Mouse (Mus musculus) large intestine, adult 2 months (tissue): ENCODE results near the gene Abcb8. TPM values are rescaled to one million over a fixed set of nuclear protein-coding genes. Genes with fewer than 3 reads are reported as not detected.
"Not testable (repeated sequence)": the region's sequence is repeated elsewhere in the genome, so short reads cannot be mapped to it uniquely, and the experiment has no call there.

Experiments used
- DNase-seq: peaks from one replicate; pipeline ENCODE4 v3.0.0-alpha.2; 2012; ENCODE audit warnings: low read depth, low spot score
- WGBS: fragments of 180-500 bp; shearing (Covaris S2); methylation state at CpG from one replicate; pipeline ENCODE4 v1.1.7; 2018; 5-methylcytosine and 5-hydroxymethylcytosine counted together
- polyA plus RNA-seq: library from polyadenylated mRNA; depleted of rRNA; stranded (reverse); fragments of >200 nt; gene quantifications from 2 replicates; pipeline ENCODE4 v1.2.3, GENCODE M21; 2012

The Abcb8 gene
- polyA plus RNA-seq, 1 experiment = 57.7 TPM

DNA sequence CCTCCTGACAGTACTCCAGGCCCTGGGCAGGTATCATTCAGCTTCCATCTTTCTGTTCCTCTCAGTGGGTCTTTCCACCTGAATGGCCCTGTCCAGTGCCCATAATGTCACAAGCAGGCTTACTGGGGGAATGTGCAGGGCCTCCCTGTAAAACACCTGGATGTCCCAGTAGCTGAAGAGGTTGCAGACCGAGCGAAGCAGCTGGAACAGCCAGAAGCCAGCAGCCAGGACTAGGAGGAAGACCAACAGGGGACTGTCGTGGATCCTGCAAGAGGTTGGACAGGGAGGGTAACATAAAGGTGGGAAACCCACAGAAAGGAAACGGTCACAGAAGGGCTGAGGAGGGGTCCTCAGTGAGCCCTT is 3.8 kb upstream of the Abcb8 start:
- WGBS = 89% methylated on average over 4 of the region's 4 CpGs
- no peak for DNase-seq

DNA sequence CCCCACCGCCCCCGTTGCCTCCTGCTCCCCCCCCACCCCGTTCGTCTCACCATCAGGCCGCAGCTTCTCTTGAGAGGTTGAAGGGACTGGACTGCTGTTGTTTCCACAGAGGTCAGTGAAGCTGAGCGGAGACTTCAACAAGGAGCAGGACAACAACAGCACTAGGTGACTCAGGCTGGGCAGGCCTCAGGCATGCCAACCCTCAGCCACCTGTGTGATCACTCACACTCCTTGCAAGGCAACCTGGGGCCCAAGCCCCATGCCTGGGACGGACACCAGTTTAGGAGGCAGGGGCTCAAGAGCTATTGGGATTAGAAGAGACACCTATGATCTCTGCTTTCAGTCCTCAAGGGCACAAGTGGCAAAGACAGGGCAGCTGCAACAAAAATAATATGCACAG is 1.6 kb upstream of the Abcb8 start, which contains the start of gene Atg9b:
TSS of gene Atg9b (minus strand) at position 280 of the 400 bp plus-strand sequence.
- no peak for DNase-seq
- 92% methylated on average over 7 of the region's 7 CpGs for WGBS

DNA sequence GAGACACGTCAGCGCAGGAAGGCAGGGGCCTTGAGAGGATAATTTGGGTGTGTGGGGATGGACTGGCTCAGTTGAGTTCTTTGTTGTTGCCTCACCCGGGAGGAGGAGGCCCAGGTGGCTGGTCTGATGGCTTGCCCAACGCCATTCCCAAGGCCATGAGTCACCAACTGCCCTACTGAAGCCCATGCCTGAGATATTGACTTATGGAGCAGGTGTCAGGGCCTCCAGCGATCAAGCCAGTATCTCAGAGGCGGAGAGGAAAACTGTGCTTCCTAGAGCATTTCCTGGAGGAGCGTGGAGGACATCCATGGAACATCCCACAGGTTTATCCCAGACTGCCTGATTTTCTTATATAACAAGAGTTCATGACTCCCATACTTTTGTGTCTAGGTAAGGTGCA is 739 bp upstream of the Abcb8 start:
- WGBS = 44% methylated on average over 7 of the region's 7 CpGs
- DNase-seq = no peak

DNA sequence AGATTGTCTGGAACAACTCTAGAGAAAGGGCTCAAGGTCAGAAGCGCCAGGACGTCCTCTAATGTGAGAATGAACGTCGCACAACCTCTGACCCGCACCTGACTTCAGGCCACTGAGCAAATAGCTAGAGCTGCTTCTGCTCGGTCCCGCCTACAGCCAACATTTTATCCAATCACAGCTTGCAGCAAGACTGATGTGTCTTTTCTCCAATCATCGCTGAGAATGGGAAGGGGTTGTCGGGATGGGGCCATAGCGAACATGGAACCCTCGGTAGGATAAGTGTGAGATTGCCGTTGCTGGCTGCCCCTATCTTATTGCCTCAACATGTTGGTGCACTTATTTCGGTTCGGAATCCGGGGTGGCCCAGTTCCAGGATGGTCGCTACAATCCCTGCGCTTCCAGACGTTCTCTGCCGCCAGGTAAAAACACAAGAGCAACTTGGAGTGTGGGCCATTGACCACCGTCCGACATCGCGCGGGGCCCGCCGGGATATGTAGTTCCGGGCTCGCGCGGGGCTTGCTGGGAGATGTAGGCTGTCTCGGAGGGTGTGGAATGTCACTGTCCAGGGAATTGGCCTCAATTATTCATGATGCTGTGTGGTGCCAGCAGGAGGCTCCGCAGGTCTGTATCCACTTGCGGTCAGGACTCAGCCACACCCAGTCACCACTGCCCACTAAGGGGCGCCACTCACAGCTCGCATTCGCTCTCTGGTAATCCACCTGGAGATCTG is 867 bp downstream of the Abcb8 start:
- under 1% methylated on average over 36 of the region's 36 CpGs for WGBS
- DNase-seq = peak; percentile 97

DNA sequence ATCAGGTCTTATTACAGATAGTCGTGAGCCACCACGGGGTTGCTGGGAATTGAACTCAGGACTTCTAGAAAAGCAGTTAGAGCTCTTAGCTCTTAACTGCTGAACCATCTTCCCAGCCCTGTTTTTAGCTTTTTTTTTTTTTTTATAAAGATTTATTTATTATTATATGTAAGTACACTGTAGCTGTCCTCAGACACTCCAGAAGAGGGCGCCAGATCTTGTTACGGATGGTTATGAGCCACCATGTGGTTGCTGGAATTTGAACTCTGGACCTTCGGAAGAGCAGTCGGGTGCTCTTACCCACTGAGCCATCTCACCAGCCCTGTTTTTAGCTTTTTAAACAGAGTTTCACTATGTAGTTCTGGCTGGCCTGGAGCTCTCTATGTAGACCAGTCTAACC is 2.8 kb downstream of the Abcb8 start:
- WGBS = 75% methylated on average over 6 of the region's 6 CpGs
- DNase-seq = not testable (repeated sequence)

DNA sequence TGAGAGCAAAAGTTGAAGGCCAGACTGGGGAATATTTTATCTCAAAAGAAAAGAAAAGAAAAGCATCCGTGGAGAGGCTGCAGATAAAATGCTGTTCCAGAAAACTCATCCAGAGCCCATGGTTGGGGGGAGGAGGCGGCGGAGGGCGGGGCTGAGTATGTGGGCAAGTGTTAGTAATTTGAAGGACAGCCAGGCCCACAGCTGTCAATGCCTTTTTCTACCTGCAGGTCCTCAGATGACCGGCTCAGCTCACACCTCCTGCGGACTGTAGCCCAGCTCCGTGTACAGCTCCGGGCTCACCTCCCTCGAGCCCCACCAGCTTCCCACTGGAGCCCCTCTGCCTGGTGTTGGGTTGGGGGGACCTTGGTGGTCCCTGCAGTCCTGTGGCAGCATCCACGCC is 6.2 kb downstream of the Abcb8 start:
- 85% methylated on average over 10 of the region's 10 CpGs for WGBS
- no peak for DNase-seq

DNA sequence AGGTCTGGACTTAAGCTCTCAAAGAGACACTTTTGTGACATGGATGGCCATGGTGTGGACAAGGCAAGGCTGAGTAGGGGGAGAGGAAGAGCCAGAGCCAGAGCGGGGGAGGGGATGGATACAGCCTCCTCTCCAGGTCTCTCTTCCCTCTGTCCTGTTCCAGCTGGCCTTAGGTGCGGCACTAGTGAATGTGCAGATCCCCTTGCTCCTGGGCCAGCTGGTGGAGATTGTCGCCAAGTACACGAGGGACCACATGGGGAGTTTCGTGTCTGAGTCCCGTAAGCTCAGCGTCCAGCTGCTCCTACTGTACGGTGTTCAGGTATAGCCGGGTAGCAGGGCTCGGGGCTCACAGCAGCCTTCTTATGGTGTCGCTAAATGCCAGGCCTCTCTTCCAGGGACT is 6.9 kb downstream of the Abcb8 start:
- WGBS = 95% methylated on average over 11 of the region's 11 CpGs
- DNase-seq = no peak

DNA sequence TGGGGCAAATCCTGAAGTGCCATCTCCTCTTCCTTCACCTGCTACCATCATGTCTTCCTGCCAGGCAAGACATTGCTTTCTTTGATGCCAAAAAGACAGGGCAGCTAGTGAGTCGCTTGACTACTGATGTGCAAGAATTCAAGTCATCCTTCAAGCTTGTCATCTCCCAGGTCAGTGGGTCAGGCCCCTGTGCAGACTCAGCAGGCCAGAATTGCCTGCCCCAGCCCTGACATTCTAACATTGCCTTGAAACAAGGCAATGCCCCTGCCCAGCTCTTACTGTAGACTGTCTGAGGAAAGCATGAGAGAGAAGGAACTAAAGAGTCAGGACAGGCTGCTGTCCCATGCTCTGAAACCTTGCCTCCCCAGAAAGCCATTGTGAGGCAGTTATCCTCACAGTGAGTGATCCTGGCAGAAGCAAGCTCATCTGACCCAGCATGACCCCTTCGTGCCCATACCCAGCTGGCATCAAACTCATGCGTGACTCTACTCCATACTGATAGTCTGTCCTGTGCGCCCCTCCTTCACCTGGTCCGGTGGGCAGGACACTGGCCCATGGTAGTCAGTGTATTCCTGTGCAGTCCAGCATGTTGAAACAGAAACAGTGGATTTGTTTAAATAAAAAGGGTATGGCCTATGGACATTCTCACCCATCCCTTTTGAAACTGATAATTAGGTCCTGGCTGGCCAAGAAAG is 7.6 kb downstream of the Abcb8 start:
- WGBS = 92% methylated on average over 5 of the region's 5 CpGs
- DNase-seq = no peak

DNA sequence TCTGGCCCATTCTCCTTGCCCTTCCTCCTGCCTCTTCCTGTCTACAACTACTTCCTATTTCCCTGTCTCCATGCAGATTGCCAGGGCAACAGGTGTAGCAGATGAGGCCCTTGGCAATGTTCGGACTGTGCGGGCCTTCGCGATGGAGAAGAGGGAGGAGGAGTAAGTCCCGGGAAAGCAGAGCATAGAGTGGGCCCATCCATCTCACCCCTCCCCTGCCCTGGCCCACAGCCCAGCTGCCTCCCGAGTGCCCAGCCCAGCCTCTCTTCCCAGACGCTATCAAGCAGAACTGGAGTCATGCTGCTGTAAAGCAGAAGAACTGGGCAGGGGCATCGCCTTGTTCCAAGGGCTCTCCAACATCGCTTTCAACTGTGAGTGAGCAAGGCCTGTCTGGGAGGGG is 8.5 kb downstream of the Abcb8 start:
- no peak for DNase-seq
- 82% methylated on average over 9 of the region's 9 CpGs for WGBS

DNA sequence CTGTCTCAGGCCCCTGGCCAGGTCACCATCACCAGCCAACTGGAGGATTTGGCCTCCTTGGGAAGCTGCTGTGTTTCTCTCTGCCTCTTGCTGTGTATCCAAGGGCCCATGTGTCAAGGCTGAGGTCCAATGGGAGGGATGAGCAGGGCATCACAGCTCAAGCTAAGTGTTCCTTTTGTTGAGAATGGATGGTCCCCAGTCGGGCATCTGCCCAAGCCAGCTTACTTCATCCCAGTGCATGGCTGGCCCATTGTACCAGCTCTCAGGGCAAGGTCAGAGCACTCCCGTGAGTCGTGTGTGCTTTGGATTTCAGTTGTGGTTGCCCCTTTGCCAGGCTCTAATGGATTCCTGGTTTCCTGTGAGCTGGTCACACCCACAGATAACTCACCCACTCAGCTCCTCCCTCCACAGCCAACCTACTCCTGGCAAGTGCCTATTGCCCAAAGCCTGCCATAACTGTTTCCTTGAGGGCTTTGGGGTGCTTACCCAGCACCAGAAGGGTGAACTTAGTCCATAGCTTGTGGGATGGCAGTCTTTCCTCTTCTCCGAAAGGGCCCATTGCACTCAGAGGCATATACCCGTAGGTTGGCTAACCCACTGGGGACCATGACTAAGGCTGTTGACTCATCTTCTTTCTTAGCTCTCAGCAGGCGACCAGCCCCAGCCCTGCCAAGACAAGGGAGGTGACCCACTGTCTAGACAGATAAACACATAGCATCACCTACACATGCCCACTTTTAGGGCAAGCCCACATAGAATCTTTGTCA is 11.3 kb downstream of the Abcb8 start:
- DNase-seq = no peak
- 82% methylated on average over 6 of the region's 6 CpGs for WGBS

DNA sequence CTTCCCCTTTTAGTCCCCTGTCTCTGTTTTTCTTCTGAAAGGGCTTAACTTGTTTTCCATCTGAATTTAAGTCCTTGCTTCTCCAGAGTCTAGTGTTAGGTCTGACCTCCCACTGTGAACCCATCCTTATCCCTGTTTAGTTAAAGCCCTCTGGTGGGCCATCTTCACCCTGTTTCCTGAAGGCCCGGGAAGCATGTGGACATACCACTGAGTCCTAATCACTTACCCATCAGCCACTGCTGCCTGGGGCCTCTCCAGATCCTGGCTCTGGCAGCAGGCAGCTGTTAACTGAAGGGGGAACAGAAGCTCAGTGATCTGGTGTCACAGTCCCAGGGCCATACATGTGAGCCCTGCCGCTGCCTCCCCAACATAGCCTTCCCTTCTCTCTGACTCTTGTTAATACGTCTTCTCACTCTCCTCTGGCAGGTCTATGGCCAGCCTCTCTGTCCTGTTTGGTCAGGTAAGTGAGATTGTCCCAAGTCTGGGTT is 12.0 kb downstream of the Abcb8 start:
- WGBS = 76% methylated on average over 3 of the region's 3 CpGs
- DNase-seq = no peak

DNA sequence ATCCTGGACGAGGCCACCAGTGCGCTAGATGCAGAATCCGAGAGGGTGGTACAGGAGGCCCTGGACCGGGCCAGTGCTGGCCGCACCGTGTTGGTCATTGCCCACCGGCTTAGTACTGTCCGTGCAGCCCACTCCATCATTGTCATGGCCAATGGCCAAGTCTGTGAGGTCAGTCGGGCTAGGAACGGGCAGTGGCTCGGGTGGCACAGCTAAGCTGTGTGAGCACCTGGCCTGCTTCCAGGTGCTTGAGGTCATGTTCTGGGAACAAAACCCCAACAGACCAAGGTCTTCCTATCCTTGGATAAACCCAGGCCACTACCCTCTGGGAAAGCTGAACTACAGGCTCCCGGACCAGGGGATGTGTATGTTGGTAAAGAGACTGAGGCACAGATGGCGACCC is 15.2 kb downstream of the Abcb8 start:
- 91% methylated on average over 13 of the region's 13 CpGs for WGBS
- no peak for DNase-seq

DNA sequence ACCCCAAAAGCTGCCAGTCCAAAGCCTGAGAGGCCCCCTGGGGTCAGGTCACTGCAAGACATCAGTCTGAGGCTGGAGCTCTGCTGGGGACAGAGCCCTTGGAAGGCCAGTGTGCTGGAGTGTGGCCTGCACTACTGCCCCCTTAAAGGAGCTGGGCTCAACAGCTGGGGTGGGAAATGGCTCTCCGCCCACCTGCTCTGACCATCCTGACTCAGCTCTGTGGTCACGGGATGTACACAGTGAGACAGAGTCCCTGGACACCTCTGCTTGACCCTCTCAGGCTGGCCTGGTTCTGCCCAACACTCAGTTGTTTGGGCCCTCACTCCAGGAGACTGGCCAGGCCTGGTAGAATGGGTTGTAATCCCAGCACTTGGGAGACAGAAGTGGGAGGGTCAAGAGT is 16.0 kb downstream of the Abcb8 start:
- WGBS = 80% methylated on average over 2 of the region's 2 CpGs

DNA sequence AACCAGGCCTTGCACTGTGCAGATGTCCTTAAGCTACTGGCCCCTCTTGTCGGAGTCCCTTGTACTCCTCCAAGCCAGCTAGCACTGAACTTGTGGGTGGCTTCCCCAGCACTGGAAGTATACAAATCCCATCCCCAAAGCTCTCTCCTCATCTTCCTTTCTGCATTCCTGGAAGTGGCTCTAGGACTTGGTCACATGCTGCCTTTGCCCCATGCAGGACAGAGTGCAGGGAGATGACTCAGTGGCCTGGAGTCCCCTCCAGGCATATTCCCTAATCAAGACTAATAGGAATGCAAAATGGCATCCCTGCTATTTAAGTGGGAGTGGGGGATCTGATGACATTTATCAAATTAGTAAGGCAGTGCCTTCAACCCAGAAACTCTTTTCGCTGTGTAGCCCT is 18.6 kb downstream of the Abcb8 start:
- DNase-seq = no peak
- 80% methylated on average over 2 of the region's 2 CpGs for WGBS

More for the DNA sequence above, 16.0 kb downstream of the Abcb8 start:
- no peak for DNase-seq

DNA sequence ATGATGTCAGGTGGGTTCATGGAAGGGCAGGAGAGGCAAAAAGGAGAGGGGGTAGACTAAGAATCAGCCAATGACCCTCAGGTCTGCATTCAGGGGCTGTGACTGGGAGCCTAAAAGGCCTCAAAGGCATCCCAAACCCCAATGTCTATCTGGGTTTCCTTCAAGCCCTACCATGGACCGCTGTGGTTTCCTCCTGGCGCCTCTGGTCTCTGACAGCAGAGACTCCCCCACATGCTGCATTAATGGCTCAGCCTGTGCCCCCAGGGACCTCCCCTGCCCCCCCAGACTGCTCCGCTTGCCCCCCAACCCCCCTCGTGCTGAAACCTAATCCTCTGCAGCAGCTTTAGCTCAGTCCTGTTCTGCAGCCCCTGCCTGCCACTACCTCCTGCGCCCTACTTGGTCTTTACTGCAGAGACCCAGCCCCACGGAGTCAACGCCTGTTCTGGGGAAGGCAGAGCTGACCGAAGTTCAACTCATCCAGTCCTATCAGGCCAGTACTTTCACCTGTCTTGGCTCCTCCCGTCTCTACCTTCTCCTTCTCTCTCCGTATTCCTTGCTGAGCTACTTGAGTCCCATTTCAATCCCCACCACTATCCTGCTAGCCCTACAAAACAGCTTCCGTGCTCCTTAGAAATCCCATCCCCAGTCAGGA is 19.7 kb downstream of the Abcb8 start, which contains the start of gene Asic3:
TSS of gene Asic3 (plus strand) at position 351 of the 652 bp plus-strand sequence.
- DNase-seq = no peak
- WGBS = 33% methylated on average over 11 of the region's 11 CpGs

DNA sequence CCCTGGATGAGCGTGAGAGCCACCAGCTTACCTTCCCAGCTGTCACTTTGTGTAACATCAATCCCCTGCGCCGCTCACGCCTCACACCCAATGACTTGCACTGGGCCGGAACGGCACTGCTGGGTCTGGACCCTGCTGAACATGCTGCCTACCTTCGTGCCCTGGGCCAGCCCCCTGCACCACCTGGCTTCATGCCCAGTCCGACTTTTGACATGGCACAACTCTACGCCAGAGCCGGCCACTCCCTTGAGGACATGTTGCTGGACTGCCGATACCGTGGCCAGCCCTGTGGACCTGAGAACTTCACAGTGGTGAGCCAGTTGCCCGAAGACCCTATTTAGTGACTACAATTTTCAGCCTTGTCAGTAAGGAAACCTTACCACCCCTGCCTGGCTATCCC is 20.5 kb downstream of the Abcb8 start:
- WGBS = 76% methylated on average over 13 of the region's 13 CpGs
- DNase-seq = no peak

DNA sequence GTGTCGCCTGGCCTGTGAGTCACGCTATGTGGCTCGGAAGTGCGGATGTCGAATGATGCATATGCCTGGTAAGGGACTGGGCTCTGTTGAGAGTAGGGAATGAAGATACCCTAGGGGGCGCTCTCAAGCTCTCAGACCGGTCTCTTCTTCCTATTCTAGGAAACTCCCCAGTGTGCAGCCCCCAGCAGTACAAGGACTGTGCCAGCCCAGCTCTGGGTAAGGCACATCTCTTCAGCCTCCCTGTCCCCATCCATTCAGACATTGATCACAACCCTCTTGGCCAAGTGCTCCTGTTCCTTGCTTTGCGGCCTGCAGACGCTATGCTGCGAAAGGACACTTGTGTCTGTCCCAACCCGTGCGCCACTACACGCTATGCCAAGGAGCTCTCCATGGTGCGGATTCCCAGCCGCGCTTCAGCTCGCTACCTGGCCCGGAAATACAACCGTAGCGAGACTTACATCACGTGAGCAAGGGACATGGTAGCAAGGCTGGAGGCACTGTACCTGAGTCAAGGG is 22.8 kb downstream of the Abcb8 start:
- 6% methylated on average over 21 of the region's 21 CpGs for WGBS
- no peak for DNase-seq

DNA sequence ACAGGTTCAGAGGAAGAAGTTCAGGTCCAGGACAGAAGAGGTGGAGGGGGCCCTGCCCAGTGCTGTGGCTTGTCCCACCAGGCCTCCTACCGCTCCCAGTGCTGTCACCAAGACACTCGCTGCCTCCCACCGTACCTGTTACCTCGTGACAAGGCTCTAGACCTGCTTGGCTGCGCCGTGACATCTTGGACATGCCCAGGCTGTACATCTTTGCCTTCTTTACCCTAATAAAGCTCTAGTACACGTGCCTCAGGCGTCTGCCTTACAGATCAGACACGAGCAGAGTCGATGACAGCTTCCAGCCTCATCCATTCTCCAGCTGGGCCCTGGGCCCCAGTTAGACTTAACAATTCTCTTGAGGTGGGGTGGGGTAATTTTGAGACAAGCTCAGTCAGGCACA is 24.1 kb downstream of the Abcb8 start:
- no peak for DNase-seq
- WGBS = 95% methylated on average over 10 of the region's 10 CpGs

DNA sequence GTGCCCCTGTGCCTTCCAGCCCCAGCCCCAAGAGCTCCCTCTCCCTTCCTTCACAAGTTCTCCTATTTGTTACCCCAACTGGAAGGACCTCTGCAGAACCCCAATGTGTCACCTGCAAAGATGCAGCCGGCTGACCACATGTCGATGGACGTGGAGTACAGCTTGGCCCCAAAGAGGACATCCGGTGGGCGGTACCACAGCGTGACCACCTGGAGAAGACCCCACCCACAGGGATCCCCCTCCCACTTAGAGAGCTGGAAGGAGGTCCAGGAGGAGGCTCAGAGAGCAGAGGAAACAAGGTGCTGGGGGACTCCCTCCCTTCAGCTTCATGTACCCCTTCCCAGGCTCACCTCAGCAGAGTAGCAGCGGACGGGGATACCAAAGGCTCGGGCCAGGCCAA is 26.9 kb downstream of the Abcb8 start:
- DNase-seq = no peak
- 94% methylated on average over 9 of the region's 9 CpGs for WGBS
